Mouse (Mus musculus): ENCODE measurements around the gene Tatdn3.
"Not testable (repeated sequence)": the region's sequence is repeated elsewhere in the genome, so short reads cannot be mapped to it uniquely, and the experiment has no call there.

Tatdn3 gene

DNA sequence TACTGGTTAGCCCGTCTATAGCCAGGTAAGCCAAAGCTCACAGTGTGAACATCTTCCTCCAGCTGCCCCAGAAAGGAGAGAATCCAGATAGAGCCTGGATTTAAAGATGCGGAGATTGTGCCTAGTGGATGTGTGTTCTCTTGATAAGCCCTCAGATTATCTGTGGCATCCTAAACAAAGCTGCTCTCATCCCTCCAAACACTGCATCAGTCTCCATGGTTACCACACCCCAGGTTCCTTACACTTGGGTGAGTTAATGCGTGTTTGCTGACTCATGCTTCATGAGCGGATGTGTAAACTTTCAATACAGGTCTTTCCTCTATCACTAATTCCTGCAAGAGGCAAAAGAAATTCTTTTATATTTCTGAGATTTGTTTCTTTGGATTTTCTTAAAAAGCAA, 27.1 kb downstream of the Tatdn3 start:
- CTCF ChIA-PET = interaction anchor here (0.5 kb wide), 1 partner anchor 46 kb away, joined by 3 read pairs; no protein-coding TSS in a partner anchor

DNA sequence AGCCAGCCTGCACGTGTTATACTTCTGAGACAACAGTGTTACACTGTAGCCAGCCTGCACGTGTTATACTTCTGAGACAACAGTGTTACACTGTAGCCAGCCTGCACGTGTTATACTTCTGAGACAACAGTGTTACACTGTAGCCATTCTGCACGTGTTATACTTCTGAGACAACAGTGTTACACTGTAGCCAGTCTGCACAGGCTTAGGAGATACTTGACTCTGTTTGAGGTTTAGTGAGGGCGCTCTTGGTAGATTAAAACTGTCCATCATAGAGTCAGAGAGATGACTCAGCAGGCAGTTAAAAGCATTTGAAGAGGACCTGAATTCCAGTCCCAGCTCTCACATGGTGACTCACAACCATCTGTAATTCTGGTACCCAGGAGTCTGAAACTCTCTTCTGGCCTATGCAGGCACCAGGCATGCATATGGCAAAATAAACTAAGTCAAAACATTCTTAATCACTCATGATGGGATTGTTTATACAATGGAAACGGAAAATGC, 31.8 kb downstream of the Tatdn3 start:
- CTCF ChIA-PET = not testable (repeated sequence)

DNA sequence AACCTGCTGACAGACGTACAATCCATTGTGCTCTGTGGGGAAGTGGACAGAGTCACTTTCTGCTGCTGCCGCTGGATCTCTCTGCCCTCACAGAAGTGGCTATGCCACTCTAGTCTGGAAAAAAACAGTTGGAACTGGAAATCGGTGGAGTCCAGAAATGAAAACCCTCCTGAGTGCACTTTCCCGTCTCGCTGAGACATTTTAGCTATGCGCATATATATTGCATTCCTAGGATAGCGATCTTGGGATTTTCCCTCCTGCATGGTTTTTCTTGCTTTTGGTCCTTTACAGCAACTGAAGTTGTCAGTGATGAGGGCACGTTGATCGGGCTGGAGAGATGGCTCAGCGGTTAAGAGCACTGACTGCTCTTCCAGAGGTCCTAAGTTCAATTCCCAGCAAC, 32.5 kb downstream of the Tatdn3 start:
- CTCF ChIA-PET = no interaction called here

DNA sequence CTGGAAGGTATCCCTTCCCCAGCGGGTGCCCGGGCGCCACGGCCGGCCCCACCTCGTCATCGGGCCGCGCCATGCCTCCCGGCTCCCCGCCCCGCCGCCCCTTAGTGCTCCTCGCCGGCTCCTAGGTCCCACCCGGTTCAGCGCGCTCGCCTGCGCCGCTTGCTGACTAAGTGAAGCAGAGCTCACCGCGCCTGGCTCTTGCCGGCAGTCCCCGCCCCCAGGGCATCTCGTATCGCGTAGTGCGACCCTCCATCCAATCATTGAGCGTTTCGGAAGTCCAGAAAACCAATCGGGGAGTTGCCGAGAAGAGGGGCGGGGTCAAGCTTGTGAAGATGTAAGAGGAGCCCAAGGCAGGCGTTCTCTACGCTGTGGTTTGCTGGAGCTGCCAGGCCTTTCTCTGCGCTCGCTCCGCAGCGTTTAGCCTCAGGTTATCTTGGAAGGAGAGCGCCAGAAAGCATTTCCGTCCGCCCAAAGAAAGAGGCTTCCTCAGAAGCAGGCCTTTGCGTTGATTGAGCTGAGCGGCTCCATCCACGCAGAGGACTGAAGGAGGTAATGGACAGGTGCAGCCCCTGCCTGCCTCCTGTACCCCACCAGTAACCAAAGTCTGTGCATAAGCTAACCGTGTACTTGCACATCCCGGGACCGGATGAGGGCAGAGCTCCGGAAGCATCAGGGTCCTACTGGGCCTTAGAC, 36.6 kb downstream of the Tatdn3 start, which contains the start of gene Flvcr1:
Gene Flvcr1, minus strand, starts transcription at position 138 of the 693 bp plus-strand sequence.
- CTCF ChIA-PET = interaction anchor here (0.6 kb wide), 1 partner anchor 196 kb away, joined by 3 read pairs; no protein-coding TSS in a partner anchor

DNA sequence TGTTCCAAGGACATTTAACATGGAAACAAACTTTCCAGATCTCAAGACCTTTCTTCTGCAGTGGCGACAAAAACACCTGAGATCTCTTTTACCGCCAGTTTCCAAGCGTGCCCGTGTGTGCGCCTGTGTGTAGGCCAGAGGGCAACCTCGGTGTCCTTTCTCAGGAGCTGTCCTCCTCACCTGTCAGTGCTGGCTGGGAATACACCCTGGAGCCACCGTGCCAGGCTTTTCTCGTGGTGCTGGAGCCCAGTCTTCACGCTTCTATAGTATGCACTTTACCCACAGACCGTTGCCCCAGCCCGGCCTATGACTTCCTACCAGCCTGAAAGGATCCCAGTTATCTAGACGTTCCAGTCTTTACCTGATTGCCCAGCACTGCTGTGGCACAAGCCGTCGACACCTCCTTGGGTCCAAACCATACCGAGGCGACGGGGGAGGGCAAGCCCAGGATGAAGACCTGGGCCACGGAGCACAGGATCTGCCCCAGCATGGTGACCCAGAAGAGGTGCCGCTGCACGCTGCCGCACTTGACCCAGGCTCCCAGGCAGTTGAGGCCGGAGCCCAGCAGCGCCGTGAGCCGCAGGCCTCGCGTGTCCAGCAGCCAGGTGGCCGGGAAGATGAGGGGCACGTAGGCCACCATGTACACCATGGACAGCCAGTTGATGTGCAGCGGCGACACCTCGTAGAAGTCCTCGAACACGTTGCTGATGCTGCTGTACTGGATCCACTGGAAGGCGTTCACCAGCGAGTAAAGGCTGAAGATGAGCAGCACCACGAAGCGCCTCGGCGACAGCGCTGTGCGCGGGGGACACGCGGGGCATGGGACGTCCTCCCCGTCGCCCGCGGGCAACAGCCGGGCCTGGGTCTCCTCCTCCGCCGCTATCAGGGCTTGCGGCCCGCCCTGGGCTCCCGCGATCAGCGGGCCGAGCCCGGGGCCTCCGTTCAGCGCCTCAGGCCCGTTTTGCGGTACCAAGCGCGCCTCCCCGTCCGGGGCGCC, 37.4 kb downstream of the Tatdn3 start:
- CTCF ChIA-PET = no interaction called here

DNA sequence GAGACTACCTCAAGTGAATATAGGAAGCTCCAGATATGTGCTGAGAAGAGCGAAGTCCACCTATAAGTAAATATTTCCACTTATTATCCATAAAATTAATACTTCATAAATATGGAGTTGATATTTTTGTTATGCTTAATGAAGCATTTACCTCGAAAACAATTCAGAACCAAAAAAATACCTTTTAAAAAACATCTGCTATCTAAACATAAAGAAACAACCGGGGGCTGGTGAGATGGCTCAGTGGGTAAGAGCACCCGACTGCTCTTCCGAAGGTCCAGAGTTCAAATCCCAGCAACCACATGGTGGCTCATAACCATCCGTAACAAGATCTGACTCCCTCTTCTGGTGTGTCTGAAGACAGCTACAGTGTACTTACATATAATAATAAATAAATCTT, 38.9 kb downstream of the Tatdn3 start:
- CTCF ChIA-PET = interaction anchor here (0.7 kb wide), 1 partner anchor 15 kb away, joined by 3 read pairs; no protein-coding TSS in a partner anchor

DNA sequence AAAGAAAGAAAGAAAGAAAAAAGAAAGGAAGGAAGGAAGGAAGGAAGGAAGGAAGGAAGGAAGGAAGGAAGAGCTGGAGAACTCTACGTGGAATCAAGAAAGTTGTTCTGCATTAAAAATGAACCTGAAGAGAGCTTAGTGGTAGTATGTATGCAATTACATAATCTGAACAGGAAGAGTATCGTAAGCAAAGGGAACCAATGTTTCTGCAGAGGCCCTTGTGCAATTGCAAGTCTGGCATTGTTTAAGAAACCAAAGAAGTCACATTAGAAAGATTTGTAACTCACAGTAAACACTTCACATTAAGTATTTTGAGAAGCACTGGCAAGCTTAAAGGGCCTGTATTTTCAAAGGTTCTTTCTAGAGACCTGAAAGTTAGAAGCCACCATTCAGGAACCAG, 39.6 kb downstream of the Tatdn3 start:
- CTCF ChIA-PET = interaction anchor here (0.7 kb wide), 1 partner anchor 14 kb away, joined by 3 read pairs; no protein-coding TSS in a partner anchor

DNA sequence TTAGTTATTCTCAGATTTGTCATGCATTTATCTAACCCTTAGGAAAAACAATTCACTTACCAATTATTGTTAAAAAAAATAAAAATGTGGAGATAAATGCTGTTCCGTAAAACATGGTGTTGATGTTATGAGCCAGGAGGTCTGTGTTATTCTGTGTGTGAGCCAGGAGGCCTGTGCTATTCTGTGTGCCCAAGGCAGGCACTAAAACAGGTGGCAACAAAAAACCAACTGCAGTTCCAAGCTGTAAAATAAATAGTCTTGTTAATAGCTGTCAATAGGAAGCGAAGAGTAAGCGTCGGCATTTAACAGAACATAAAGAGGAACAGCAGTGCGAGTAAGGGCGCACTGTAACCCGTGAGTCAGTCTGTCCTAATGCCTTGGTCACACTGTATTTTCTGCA, 41.7 kb downstream of the Tatdn3 start:
- CTCF ChIA-PET = no interaction called here

DNA sequence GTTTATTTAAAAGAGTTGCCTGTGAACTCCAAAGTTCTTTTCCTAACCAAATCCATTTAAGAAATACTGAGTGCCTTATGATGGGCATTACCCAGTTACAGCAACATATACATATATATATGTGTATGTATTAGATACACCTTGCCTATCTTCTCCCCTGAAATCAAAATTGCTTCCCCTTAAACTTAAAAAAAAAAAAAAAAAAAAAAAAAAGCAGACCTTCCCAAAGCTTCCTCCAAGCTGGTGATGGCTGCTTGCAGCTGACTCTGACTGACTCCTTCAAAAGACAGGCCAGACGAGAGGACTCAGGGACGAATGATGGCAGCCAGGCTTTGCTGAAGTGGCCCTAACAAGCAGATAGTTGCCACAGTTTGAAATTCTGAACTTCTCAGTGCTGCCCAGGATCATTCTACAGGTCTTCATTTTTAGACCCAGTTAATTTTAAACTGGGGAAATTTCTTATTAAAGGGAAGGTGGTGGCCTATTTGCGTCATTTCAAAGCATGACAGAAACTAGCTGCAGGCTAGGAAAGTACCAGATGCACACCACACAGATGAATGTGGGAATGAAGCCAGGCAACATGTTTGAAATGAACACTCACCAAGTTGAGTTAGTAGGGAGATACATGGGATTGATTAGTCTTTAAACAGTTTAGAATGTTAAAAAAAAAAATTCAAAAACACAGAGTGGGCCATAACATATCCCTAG, 42.4 kb downstream of the Tatdn3 start:
- CTCF ChIA-PET = interaction anchor here (0.6 kb wide), 1 partner anchor 795 kb away, joined by 4 read pairs; no protein-coding TSS in a partner anchor

DNA sequence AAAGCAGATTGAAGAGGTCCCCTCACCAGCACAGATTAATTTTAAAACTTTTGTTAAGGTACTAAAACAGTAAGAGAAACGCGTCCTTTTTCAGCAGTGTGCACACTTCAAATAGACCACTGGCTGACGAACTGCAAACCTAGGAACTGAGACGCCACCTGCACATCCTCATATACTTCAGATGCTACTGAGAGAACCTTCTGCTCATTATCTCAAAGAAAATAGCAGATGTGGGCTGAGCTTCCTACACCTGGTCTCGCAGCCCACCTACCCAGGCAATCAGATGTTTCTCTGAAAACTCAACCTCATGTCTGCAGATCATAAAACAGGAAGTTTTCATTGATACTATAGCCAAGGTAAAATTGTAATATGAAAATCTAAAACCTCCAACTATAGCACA, 42.9 kb downstream of the Tatdn3 start:
- CTCF ChIA-PET = interaction anchor here (0.9 kb wide), 1 partner anchor 18 kb away, joined by 3 read pairs; no protein-coding TSS in a partner anchor

DNA sequence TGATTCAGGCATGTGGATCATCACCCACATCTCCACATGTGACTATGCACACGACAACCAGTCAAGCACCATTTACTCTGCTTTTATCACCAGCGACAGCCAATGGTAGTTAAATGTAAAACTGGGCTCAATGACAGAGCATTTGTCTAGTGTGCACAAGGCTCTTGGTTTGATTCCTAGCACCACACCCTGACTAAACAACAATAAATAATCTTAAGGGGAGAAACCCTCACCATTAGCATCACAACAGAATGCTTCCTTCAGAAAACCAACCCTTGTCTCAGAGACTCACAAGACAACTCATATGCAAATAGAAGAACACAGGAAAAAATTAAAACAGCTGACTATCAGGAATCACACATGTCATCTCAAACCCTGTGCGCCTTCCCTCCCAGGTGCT, 48.5 kb downstream of the Tatdn3 start:
- CTCF ChIA-PET = no interaction called here

DNA sequence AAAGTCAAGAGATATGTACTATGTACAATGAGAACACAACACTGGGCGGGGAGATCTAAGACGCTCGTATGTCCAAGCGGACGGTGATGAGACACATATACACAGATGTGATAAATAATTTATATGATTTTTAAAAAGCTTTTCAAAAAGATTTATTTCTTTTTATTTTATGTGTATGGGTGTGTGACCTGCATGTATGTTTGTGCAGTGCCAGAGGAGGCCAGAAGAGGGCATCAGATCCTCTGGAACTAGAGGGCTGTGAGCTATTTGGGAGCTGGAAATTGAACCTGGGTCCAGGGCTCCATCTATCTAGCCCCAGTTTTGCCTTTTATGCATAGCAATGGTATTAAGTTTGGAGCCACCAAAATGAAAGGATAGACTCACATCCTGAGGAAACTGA, 54.0 kb downstream of the Tatdn3 start:
- CTCF ChIA-PET = interaction anchor here (1.1 kb wide), 1 partner anchor 15 kb away, joined by 3 read pairs; no protein-coding TSS in a partner anchor

DNA sequence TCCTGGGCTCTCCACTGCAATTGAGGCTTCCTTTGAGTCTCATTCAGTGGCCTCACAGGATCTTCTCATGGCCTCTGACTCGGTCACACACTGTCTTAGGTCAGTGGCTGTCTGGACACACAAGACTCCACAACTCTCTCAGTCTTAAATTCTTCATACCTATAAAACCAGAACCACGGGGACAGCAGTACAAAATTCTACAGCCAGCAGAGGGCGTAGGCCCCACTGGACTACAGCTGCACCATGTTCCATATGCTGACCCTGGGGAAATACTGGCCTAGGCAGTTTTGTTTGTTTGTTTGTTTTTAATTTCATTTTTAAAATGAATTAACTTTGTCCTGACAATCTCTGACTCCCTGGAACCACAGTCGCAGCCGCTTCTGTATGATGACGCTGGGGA, 60.5 kb downstream of the Tatdn3 start:
- CTCF ChIA-PET = interaction anchor here (0.7 kb wide), 1 partner anchor 310 kb away, joined by 3 read pairs; no protein-coding TSS in a partner anchor

DNA sequence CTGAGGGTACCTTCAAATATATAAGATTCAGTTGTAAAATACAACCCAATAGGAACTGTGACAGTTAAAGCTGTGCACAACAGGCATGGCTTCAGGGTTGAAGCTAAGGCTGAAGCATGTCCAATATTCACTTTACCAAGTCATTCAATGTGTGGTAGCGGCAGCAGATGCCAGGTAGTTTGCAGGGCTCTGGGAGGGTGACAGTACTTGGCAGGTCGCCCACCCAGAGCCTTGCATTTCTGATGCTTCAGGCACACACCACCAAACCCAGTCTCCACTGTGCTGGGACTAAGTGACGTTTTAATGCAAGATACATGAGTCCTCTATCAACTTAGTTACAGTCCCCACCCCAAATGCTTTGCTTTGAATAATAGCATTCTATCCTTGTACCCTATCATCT, 62.0 kb downstream of the Tatdn3 start:
- CTCF ChIA-PET = no interaction called here

DNA sequence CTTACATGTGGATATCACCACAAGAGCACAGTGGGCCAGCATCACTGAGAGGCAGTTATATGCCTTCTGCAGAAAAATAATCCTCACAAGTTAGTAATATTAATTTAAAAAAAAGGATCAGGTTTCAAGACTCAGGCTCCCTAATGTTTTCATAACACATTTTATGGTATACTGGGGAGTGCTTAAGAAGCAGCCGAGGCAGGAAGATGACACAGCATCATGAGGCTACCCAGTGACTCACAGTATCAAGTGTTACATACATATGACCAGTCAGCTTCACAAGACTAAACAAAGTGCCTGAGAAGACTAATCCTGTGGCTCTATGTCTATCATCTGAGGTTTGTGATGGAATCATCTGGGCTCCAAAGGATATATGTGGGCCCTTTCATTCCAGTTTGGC, 64.7 kb downstream of the Tatdn3 start:
- CTCF ChIA-PET = no interaction called here

DNA sequence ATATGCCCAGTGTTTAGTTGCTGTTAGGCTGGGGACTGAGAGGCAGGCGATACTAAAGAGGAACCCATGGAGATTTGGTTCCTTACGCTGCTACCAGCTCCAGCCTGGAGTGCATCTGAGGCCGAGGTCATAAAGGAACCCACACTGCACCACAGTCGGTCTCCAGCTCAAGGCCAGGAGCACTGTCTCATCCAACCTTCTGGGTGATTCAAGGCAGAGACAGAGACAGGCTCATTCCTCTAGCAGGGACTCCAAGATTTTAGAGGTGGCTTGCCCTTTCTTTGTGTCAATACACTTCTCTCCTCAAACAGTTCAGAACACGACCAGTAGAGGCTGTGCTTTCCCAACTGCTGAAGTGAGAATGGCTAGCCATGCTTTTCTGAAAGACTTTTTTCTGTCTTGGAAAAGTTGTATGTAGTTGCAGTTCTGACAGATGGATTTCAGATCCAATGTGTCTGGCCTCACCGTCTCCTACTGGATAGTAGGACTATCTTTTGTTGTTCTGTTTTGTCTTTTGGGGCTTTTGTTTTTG, 66.3 kb downstream of the Tatdn3 start:
- CTCF ChIA-PET = no interaction called here
